8 mouse cellular contexts compared by ENCODE assay signal in the genomic region with DNA sequence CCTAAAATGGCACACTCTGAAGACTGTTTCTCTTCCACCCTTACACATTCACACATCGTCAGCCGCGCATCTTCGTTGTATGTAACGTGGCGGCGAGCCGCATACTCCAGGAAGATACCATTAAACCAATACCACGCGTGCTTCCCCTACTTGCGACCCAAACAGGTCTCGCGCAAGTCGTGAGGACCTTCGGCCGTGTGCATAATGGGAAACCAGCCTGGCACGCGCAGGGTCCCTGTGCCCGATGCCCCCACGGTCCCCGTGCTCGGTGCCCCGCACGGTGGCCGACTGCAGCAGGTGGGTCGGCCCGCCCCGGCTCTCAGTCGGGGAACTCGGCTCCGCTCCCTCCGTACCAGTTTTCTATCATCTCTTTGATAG. TPM values are rescaled to one million over a fixed set of nuclear protein-coding genes. Genes with fewer than 3 reads are reported as not detected.
DNase-seq lines count a peak whose midpoint lies in the region; ATAC-seq and TF ChIP-seq lines count a peak whose summit lies in the region.

No protein-coding gene starts in this region.

- peaks cover 40% of the 10 kb centered on the region for H3K4me1 ChIP-seq in heart, embryonic 15.5 days (replicated peaks)
- H3K4me1 ChIP-seq in MEL (ENCODE audit: control insufficient read depth in 1 of 2, insufficient read depth in 2 of 2, low read length in 2 of 2) = peaks cover 10 to 11% of the 10 kb centered on the region in 2 experiments
- H3K4me1 ChIP-seq in forebrain, embryonic 11.5 days (replicated peaks; ENCODE audit: control insufficient read depth, insufficient read depth, low read length) = peaks cover 10% of the 10 kb centered on the region; the same call in 1 of the 2 replicates
- peaks cover 8 to 15% of the 10 kb centered on the region in 2 experiments; a peak in 3 of 4 replicates for H3K4me1 ChIP-seq in liver, embryonic 14.5 days (replicated peaks; ENCODE audit: control insufficient read depth in 2 of 2, insufficient read depth in 2 of 2, low read length in 1 of 2)

- peak overlapping the region; percentile 70 for H3K4me2 ChIP-seq in heart, embryonic 15.5 days
- H3K4me2 ChIP-seq in forebrain, embryonic 11.5 days (ENCODE audit: low read depth, low read length, severe bottlenecking) = peak overlapping the region; percentile 65
- H3K4me2 ChIP-seq in liver, embryonic 14.5 days (ENCODE audit: low read depth) = peak overlapping the region; percentile 64

- no peak for TF ChIP-seq CTCF in MEL (IDR thresholded peaks at IDR 0.05 in 2 of 3, conservative IDR thresholded peaks at IDR 0.05 in 1 of 3; ENCODE audit: control insufficient read depth in 1 of 3, insufficient read depth in 1 of 3, low read depth in 2 of 3, low read length in 3 of 3, poor library complexity in 1 of 3, severe bottlenecking in 1 of 3)
- no peak for TF ChIP-seq CTCF in liver, embryonic 14.5 days (IDR thresholded peaks at IDR 0.05; ENCODE audit: low read depth)

- H3K9ac ChIP-seq in heart, embryonic 15.5 days = peak overlapping the region; percentile 77
- H3K9ac ChIP-seq in MEL (ENCODE audit: control insufficient read depth, low read depth, low read length, poor library complexity, severe bottlenecking) = peak overlapping the region; percentile 82
- peak overlapping the region; percentile 89 for H3K9ac ChIP-seq in forebrain, embryonic 11.5 days (ENCODE audit: low read length)
- peak overlapping the region; percentile 70 for H3K9ac ChIP-seq in liver, embryonic 14.5 days (replicated peaks)

- H3K36me3 ChIP-seq in heart, embryonic 15.5 days = peaks cover 10% of the 10 kb centered on the region; the same call in 1 of the 2 replicates
- peaks cover 0 to 41% of the 10 kb centered on the region in 2 experiments for H3K36me3 ChIP-seq in MEL (ENCODE audit: control insufficient read depth in 1 of 2, insufficient read depth in 2 of 2, low read length in 2 of 2)
- no peaks in the 10 kb centered on the region; the same call in 1 of the 2 replicates for H3K36me3 ChIP-seq in forebrain, embryonic 11.5 days (ENCODE audit: control insufficient read depth, insufficient read depth, low read length)
- peaks cover 14% of the 10 kb centered on the region for H3K36me3 ChIP-seq in liver, embryonic 14.5 days (replicated peaks; ENCODE audit: control insufficient read depth, insufficient read depth, low read depth)

- no peak for TF ChIP-seq RAD21 in MEL (IDR thresholded peaks at IDR 0.05; ENCODE audit: low read depth, low read length)

- H3K27ac ChIP-seq in heart, embryonic 15.5 days = peak overlapping the region; percentile 95
- peak overlapping the region; percentile 82 for H3K27ac ChIP-seq in MEL (ENCODE audit: control insufficient read depth, low read depth, low read length)
- H3K27ac ChIP-seq in forebrain, embryonic 11.5 days (ENCODE audit: low read depth, low read length) = peak overlapping the region; percentile 90
- H3K27ac ChIP-seq in liver, embryonic 14.5 days = peak overlapping the region; percentile 62

- TF ChIP-seq POLR2A in MEL (IDR thresholded peaks at IDR 0.05; ENCODE audit: control insufficient read depth in 1 of 2, insufficient read depth in 1 of 2, low read depth in 1 of 2, low read length in 2 of 2, poor library complexity in 1 of 2) = no peak; a peak in 1 of 4 replicates

- no peaks in the 10 kb centered on the region for H3K9me3 ChIP-seq in heart, embryonic 15.5 days (replicated peaks)
- H3K9me3 ChIP-seq in MEL (replicated peaks; ENCODE audit: insufficient read depth, low read length) = no peaks in the 10 kb centered on the region
- no peaks in the 10 kb centered on the region for H3K9me3 ChIP-seq in forebrain, embryonic 11.5 days (ENCODE audit: control insufficient read depth, low read length)
- no peaks in the 10 kb centered on the region for H3K9me3 ChIP-seq in liver, embryonic 14.5 days (ENCODE audit: control insufficient read depth, low read length)

- WGBS in heart, embryonic 15.5 days = under 1% methylated on average over 32 of the region's 32 CpGs
- under 1% methylated on average over 32 of the region's 32 CpGs for WGBS in forebrain, embryonic 11.5 days
- WGBS in liver, embryonic 14.5 days (ENCODE audit: insufficient replicate concordance) = under 1% methylated on average over 32 of the region's 32 CpGs

- peaks cover 42% of the 10 kb centered on the region for H3K79me2 ChIP-seq in MEL (ENCODE audit: control insufficient read depth, insufficient read depth, low read length, poor library complexity)

- H3K27me3 ChIP-seq in heart, embryonic 15.5 days = no peaks in the 10 kb centered on the region
- H3K27me3 ChIP-seq in MEL (ENCODE audit: control insufficient read depth in 1 of 2, insufficient read depth in 2 of 2, low read length in 2 of 2) = no peaks in the 10 kb centered on the region
- no peaks in the 10 kb centered on the region for H3K27me3 ChIP-seq in forebrain, embryonic 11.5 days (ENCODE audit: control insufficient read depth, insufficient read depth, low read length)
- H3K27me3 ChIP-seq in liver, embryonic 14.5 days (ENCODE audit: control insufficient read depth, insufficient read depth, low read length) = no peaks in the 10 kb centered on the region

- H3K4me3 ChIP-seq in heart, embryonic 15.5 days = peak overlapping the region; percentile 79
- H3K4me3 ChIP-seq in MEL (ENCODE audit: control insufficient read depth in 1 of 2, insufficient read depth in 1 of 2, low read depth in 2 of 2, low read length in 2 of 2) = peak overlapping the region; percentile 88 to 94
- H3K4me3 ChIP-seq in forebrain, embryonic 11.5 days (ENCODE audit: low read depth, low read length) = peak overlapping the region; percentile 83
- peak overlapping the region; percentile 74 to 82 for H3K4me3 ChIP-seq in liver, embryonic 14.5 days (ENCODE audit: insufficient read depth in 1 of 2, low read depth in 2 of 2, low read length in 2 of 2)

- no peak for DNase-seq in heart, adult 9 months (ENCODE audit: low spot score in 2 of 2)
- no peak for DNase-seq in MEL (ENCODE audit: low read depth, low spot score)
- no peak for DNase-seq in forebrain, embryonic 11.5 days (ENCODE audit: low spot score)
- peak in 1 of 3 experiments; percentile 19 for DNase-seq in liver, embryonic 14.5 days (ENCODE audit: low read depth in 3 of 3, low spot score in 3 of 3)
- DNase-seq in Muller cell, postnatal 12 days (ENCODE audit: inconsistent ontology term) = no peak
- DNase-seq in cerebellum, postnatal 36 days = no peak
- no peak for DNase-seq in layer of hippocampus, adult 9-10 months (ENCODE audit: low spot score)

- no peak for TF ChIP-seq EP300 in MEL (IDR thresholded peaks at IDR 0.05; ENCODE audit: low read depth in 1 of 2, low read length in 2 of 2)
- TF ChIP-seq EP300 in liver, embryonic 14.5 days (IDR thresholded peaks at IDR 0.05; ENCODE audit: low read depth) = no peak

- peak; percentile 58 for ATAC-seq in heart, embryonic 15.5 days (replicated peaks; ENCODE audit: insufficient number of reproducible peaks, insufficient read depth, low FRiP score, low read depth)
- peak; percentile 73 for ATAC-seq in forebrain, embryonic 11.5 days (replicated peaks; ENCODE audit: low FRiP score)
- ATAC-seq in liver, embryonic 14.5 days (ENCODE audit: insufficient read depth) = peak; percentile 42

TF ChIP-seq in MEL, 35 proteins besides CTCF, POLR2A, EP300 and RAD21 (continues in another document):
- TF ChIP-seq ZMIZ1 (IDR thresholded peaks at IDR 0.05; ENCODE audit: low read depth, low read length) (no peak; the same call in 1 of the 2 replicates), TBP (IDR thresholded peaks at IDR 0.05; ENCODE audit: low read depth, low read length) (no peak), MAFK (IDR thresholded peaks at IDR 0.05; ENCODE audit: borderline replicate concordance, low read depth, low read length) (no peak), ETS1 (IDR thresholded peaks at IDR 0.05; ENCODE audit: low read depth, low read length) (no peak), SIN3A (IDR thresholded peaks at IDR 0.05; ENCODE audit: low read length) (peak; percentile 43; the same call in 1 of the 2 replicates), USF1 (IDR thresholded peaks at IDR 0.05; ENCODE audit: low read depth, low read length) (no peak), UBTF (IDR thresholded peaks at IDR 0.05; ENCODE audit: borderline replicate concordance, insufficient read depth, low read depth, low read length) (no peak), ZC3H11A (IDR thresholded peaks at IDR 0.05; ENCODE audit: low read depth, low read length) (no peak), RCOR1 (IDR thresholded peaks at IDR 0.05; ENCODE audit: low read depth, low read length) (no peak), MYB (IDR thresholded peaks at IDR 0.05; ENCODE audit: low read depth, low read length) (no peak), POLR2AphosphoS5 (IDR thresholded peaks at IDR 0.05; ENCODE audit: borderline replicate concordance, low read depth, low read length) (no peak)

RNA-seq across cellular contexts. Expression of gene Mlh1, which starts 0.5 kb away (rescaled TPM):
- polyA plus RNA-seq in heart, embryonic 15.5 days (2015; fragmentation: Nextera tagmentation; extraction: Ambion mirVana) = 31.4 and 34.1 TPM in 2 replicates
- 21.8 and 22.4 TPM in 2 replicates for total RNA-seq in MEL (2012; rRNA removed)
- 10 to 100 TPM in 1 of 2 experiments, not detected in 1; 31.7 TPM for polyA plus RNA-seq in MEL (2012; ENCODE audit: insufficient read depth in 1 of 2, insufficient read length in 2 of 2, low read depth in 1 of 2, low replicate concordance in 2 of 2, missing spikeins in 1 of 2)
- 54.7 and 57.9 TPM in 2 replicates for polyA plus RNA-seq in forebrain, embryonic 11.5 days (2014; fragmentation: Nextera tagmentation; extraction: Ambion mirVana)
- 12.5 and 17.8 TPM in 2 replicates for polyA plus RNA-seq in liver, embryonic 14.5 days (2012; rRNA removed)
- polyA plus RNA-seq in liver, embryonic 14.5 days (2014; fragmentation: Nextera tagmentation; extraction: Ambion mirVana) = 20.1 and 24.2 TPM in 2 replicates

RNA-seq across cellular contexts. Expression of gene Epm2aip1, which starts 0.7 kb away (rescaled TPM):
- 18.4 and 20.9 TPM in 2 replicates for polyA plus RNA-seq in heart, embryonic 15.5 days (2015; fragmentation: Nextera tagmentation; extraction: Ambion mirVana)
- 3.3 and 3.4 TPM in 2 replicates for total RNA-seq in MEL (2012; rRNA removed)
- polyA plus RNA-seq in MEL (2012; ENCODE audit: insufficient read depth in 1 of 2, insufficient read length in 2 of 2, low read depth in 1 of 2, low replicate concordance in 2 of 2, missing spikeins in 1 of 2) = 1 to 10 TPM in 1 of 2 experiments, not detected in 1; 7.4 TPM
- 44.5 and 45.6 TPM in 2 replicates for polyA plus RNA-seq in forebrain, embryonic 11.5 days (2014; fragmentation: Nextera tagmentation; extraction: Ambion mirVana)
- polyA plus RNA-seq in liver, embryonic 14.5 days (2012; rRNA removed) = 7.8 and 9.0 TPM in 2 replicates
- 7.8 and 8.1 TPM in 2 replicates for polyA plus RNA-seq in liver, embryonic 14.5 days (2014; fragmentation: Nextera tagmentation; extraction: Ambion mirVana)

RNA-seq across cellular contexts. Expression of gene Trank1, which starts 40.5 kb away (rescaled TPM):
- 0.15 TPM in 1 of 2 replicates, not detected in the other for polyA plus RNA-seq in heart, embryonic 15.5 days (2015; fragmentation: Nextera tagmentation; extraction: Ambion mirVana)
- not detected in 2 replicates for total RNA-seq in MEL (2012; rRNA removed)
- polyA plus RNA-seq in MEL (2012; ENCODE audit: insufficient read depth in 1 of 2, insufficient read length in 2 of 2, low read depth in 1 of 2, low replicate concordance in 2 of 2, missing spikeins in 1 of 2) = not detected
- polyA plus RNA-seq in forebrain, embryonic 11.5 days (2014; fragmentation: Nextera tagmentation; extraction: Ambion mirVana) = 0.92 and 1.0 TPM in 2 replicates
- polyA plus RNA-seq in liver, embryonic 14.5 days (2012; rRNA removed) = 0.02 and 0.06 TPM in 2 replicates
- polyA plus RNA-seq in liver, embryonic 14.5 days (2014; fragmentation: Nextera tagmentation; extraction: Ambion mirVana) = 0.03 TPM in 1 of 2 replicates, not detected in the other
